Mouse (Mus musculus): ENCODE measurements around the gene Ltbp4. TPM values are rescaled to one million over a fixed set of nuclear protein-coding genes. Genes with fewer than 3 reads are reported as not detected.

Gene Ltbp4
- total and polyA plus RNA-seq, 3 experiments = 0.43 to 2.6 (median 1.5) TPM

DNA sequence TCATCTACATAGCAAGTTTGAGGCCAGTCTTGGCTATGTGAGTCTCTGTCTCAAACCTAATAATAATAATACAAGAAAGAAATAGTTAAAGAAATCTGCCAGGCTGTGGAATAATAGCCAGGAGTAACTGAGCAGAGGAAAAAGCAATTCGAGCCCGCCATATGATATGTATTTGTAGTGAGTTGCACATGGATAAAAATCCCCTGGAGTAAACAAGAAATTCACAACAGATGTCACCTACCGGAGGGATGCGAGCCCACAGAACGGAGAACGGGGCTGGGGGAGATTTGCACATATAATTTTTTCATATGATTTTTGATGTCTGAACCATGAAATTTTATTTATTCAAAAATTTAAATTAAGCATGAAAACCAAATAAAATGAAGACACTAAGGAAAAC, 42.3 kb upstream of the Ltbp4 start:
- no peaks in the 10 kb centered on the region for H3K79me2 ChIP-seq (replicated peaks; ENCODE audit: control insufficient read depth, extremely low read depth, insufficient read depth, poor library complexity, severe bottlenecking)
- no peak overlapping the region for H3K9ac ChIP-seq (ENCODE audit: insufficient read depth, low read depth)
- no peak overlapping the region for H3K27ac ChIP-seq (ENCODE audit: insufficient read depth, low read depth)
- H3K4me2 ChIP-seq (ENCODE audit: insufficient read depth, low read depth, poor library complexity, severe bottlenecking) = no peak overlapping the region
- in situ Hi-C loops (cut with MboI; ENCODE audit: low pct_ligation_motif_present, low pct_unique_long_range_greater_than_20kb, low sequenced_read_pairs) = no loop called here
- no peak overlapping the region for H3K4me3 ChIP-seq (replicated peaks in 1 of 3; ENCODE audit: low read depth in 2 of 3, low read length in 2 of 3, poor library complexity in 1 of 3)
- H3K36me3 ChIP-seq (replicated peaks in 1 of 2; ENCODE audit: control insufficient read depth in 1 of 2, insufficient read depth in 1 of 2, low read length in 1 of 2) = no peaks in the 10 kb centered on the region
- TF ChIP-seq SMC3 (IDR thresholded peaks at IDR 0.05; ENCODE audit: low read depth, low read length) (no peak), HCFC1 (IDR thresholded peaks at IDR 0.05; ENCODE audit: low read depth, low read length) (no peak), MYC (IDR thresholded peaks at IDR 0.05; ENCODE audit: low read depth, low read length) (no peak), MAFK (IDR thresholded peaks at IDR 0.05; ENCODE audit: insufficient replicate concordance, low read length) (no peak), ZC3H11A (IDR thresholded peaks at IDR 0.05; ENCODE audit: low read depth, low read length) (no peak)
- H3K4me1 ChIP-seq (ENCODE audit: control insufficient read depth in 1 of 2, insufficient read depth in 2 of 2) = peaks cover 0 to 16% of the 10 kb centered on the region in 2 experiments; a peak in 2 of 4 replicates
- peaks cover 18% of the 10 kb centered on the region for H3K27me3 ChIP-seq (replicated peaks)
- dilution Hi-C loops (cut with MboI; ENCODE audit: extremely low pct_ligation_motif_present, extremely low pct_unique_long_range_greater_than_20kb, low sequenced_read_pairs) = no loop called here
- H3K9me3 ChIP-seq (replicated peaks; ENCODE audit: low read length) = peaks cover 11% of the 10 kb centered on the region
- DNase-seq (ENCODE audit: extremely low read depth) = no peak

DNA sequence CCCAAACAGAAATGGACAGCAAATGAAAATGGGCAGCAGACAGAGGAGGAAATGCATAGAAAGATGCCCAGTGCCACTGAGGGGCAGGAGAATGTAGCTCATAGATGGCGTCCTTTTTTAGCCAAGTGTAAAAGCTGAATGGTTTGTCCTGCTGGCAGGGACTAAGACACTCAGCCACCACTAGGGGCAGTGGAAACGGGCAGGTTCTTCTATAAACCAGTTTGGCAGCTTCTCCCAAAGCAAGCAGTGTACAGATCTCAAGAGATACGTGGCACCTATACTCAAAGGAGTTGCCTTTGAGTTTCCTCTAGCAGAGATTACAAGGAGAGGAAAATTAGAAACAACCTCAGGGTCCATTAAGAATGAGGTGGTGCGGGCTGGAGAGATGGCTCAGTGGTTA, 40.9 kb upstream of the Ltbp4 start:
- Histone ChIP-seq H3K9ac (ENCODE audit: insufficient read depth, low read depth) (no peak overlapping the region), H3K27ac (ENCODE audit: insufficient read depth, low read depth) (no peak overlapping the region), H3K27me3 (replicated peaks) (peaks cover 29% of the 10 kb centered on the region), H3K4me2 (ENCODE audit: insufficient read depth, low read depth, poor library complexity, severe bottlenecking) (no peak overlapping the region), H3K79me2 (replicated peaks; ENCODE audit: control insufficient read depth, extremely low read depth, insufficient read depth, poor library complexity, severe bottlenecking) (no peaks in the 10 kb centered on the region), H3K4me3 (replicated peaks in 1 of 3; ENCODE audit: low read depth in 2 of 3, low read length in 2 of 3, poor library complexity in 1 of 3) (no peak overlapping the region), H3K4me1 (ENCODE audit: control insufficient read depth in 1 of 2, insufficient read depth in 2 of 2) (peaks cover 0 to 2% of the 10 kb centered on the region in 2 experiments; a peak in 1 of 4 replicates), H3K36me3 (replicated peaks in 1 of 2; ENCODE audit: control insufficient read depth in 1 of 2, insufficient read depth in 1 of 2, low read length in 1 of 2) (no peaks in the 10 kb centered on the region), H3K9me3 (replicated peaks; ENCODE audit: low read length) (peaks cover 11% of the 10 kb centered on the region)
- in situ Hi-C loops (cut with MboI; ENCODE audit: low pct_ligation_motif_present, low pct_unique_long_range_greater_than_20kb, low sequenced_read_pairs) (no loop called here), dilution Hi-C loops (cut with MboI; ENCODE audit: extremely low pct_ligation_motif_present, extremely low pct_unique_long_range_greater_than_20kb, low sequenced_read_pairs) (no loop called here)
- peak; percentile 43 for DNase-seq (ENCODE audit: extremely low read depth)
- TF ChIP-seq JUND (conservative IDR thresholded peaks at IDR 0.05; ENCODE audit: low read depth, low read length) (no peak), TCF12 (IDR thresholded peaks at IDR 0.05; ENCODE audit: low read depth, low read length) (no peak), SMC3 (IDR thresholded peaks at IDR 0.05; ENCODE audit: low read depth, low read length) (peak; percentile 19; the same call in 1 of the 2 replicates), RAD21 (IDR thresholded peaks at IDR 0.05; ENCODE audit: low read depth, low read length) (peak; percentile 8), HCFC1 (IDR thresholded peaks at IDR 0.05; ENCODE audit: low read depth, low read length) (no peak), NELFE (IDR thresholded peaks at IDR 0.05; ENCODE audit: low read depth, low read length) (no peak), MYC (IDR thresholded peaks at IDR 0.05; ENCODE audit: low read depth, low read length) (no peak), CTCF (conservative IDR thresholded peaks at IDR 0.05 in 1 of 2, IDR thresholded peaks at IDR 0.05 in 1 of 2; ENCODE audit: low read depth in 2 of 2, low read length in 2 of 2) (peak; percentile 51 to 67), GABPA (IDR thresholded peaks at IDR 0.05; ENCODE audit: insufficient replicate concordance, low read depth, low read length) (no peak)

DNA sequence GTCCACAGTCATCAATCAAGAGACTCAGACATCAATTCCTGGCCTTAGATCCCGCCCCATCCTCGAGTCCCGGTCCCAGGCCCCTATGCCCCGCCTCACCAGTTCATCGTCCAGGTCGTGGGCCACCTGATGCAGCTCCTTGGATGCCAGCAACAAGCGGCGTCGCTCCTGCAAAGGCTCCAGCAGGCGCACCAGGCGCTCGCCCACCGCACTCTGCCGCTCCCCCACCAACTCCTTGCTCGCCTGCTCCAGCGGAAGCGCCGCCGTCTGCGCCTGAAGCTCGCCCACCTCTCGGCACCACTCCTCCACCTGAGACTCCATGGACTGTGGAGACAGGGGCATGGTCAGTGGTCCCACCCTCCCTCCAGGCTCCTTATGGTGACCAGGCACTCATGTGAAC, 37.8 kb upstream of the Ltbp4 start:
- dilution Hi-C loops (cut with MboI; ENCODE audit: extremely low pct_ligation_motif_present, extremely low pct_unique_long_range_greater_than_20kb, low sequenced_read_pairs) (no loop called here), in situ Hi-C loops (cut with MboI; ENCODE audit: low pct_ligation_motif_present, low pct_unique_long_range_greater_than_20kb, low sequenced_read_pairs) (no loop called here)
- Histone ChIP-seq H3K9ac (ENCODE audit: insufficient read depth, low read depth) (no peak overlapping the region), H3K79me2 (replicated peaks; ENCODE audit: control insufficient read depth, extremely low read depth, insufficient read depth, poor library complexity, severe bottlenecking) (no peaks in the 10 kb centered on the region), H3K36me3 (replicated peaks in 1 of 2; ENCODE audit: control insufficient read depth in 1 of 2, insufficient read depth in 1 of 2, low read length in 1 of 2) (no peaks in the 10 kb centered on the region), H3K4me3 (replicated peaks in 1 of 3; ENCODE audit: low read depth in 2 of 3, low read length in 2 of 3, poor library complexity in 1 of 3) (no peak overlapping the region), H3K27ac (ENCODE audit: insufficient read depth, low read depth) (no peak overlapping the region), H3K4me1 (ENCODE audit: control insufficient read depth in 1 of 2, insufficient read depth in 2 of 2) (no peaks in the 10 kb centered on the region), H3K27me3 (replicated peaks) (peaks cover 50% of the 10 kb centered on the region), H3K4me2 (ENCODE audit: insufficient read depth, low read depth, poor library complexity, severe bottlenecking) (no peak overlapping the region), H3K9me3 (replicated peaks; ENCODE audit: low read length) (peaks cover 13% of the 10 kb centered on the region)
- TF ChIP-seq JUN (IDR thresholded peaks at IDR 0.05; ENCODE audit: insufficient read depth, low read depth, low read length) = no peak
- no peak for TF ChIP-seq POLR2AphosphoS2 (IDR thresholded peaks at IDR 0.05; ENCODE audit: low read depth, low read length)
- no peak for DNase-seq (ENCODE audit: extremely low read depth)
